Mouse (Mus musculus) forebrain, embryonic 14.5 days (tissue): ENCODE results near the gene Exoc3l4. TPM values are rescaled to one million over a fixed set of nuclear protein-coding genes. Genes with fewer than 3 reads are reported as not detected.

ENCODE experiments used
- ATAC-seq: fragments of 200-750 bp; cut with Nextera tagmentation; 2 replicates; pipeline ENCODE4 v1.8.0; 2017; ENCODE audit warnings: mild to moderate bottlenecking, moderate library complexity
- DNase-seq: peaks from one replicate; pipeline ENCODE4 v3.0.0-alpha.2; 2015; ENCODE audit warnings: low spot score
- H3K27ac ChIP-seq: fragments of 300-500 bp; sonication (generic); 2 replicates; pipeline ENCODE4 v1.5.1; 2014; ENCODE audit warnings: low read depth, mild to moderate bottlenecking, control low read depth, low read length, moderate library complexity
- H3K27me3 ChIP-seq: fragments of 300-500 bp; sonication (generic); replicated peaks from 2 replicates; pipeline ENCODE4 v1.6.1; 2014; ENCODE audit warnings: low read length, control low read depth, mixed read lengths; ENCODE audit not compliant: control insufficient read depth, insufficient read depth
- H3K36me3 ChIP-seq: fragments of 300-500 bp; sonication (generic); 2 replicates; pipeline ENCODE4 v1.6.1; 2014; ENCODE audit warnings: low read length, control low read depth; ENCODE audit not compliant: control insufficient read depth, insufficient read depth
- H3K4me1 ChIP-seq: fragments of 300-500 bp; sonication (generic); 2 replicates; pipeline ENCODE4 v1.6.1; 2014; ENCODE audit warnings: antibody characterized with exemption, low read length, control low read depth; ENCODE audit not compliant: control insufficient read depth, insufficient read depth
- H3K4me2 ChIP-seq: fragments of 300-500 bp; sonication (generic); 2 replicates; pipeline ENCODE4 v1.6.1; 2014; ENCODE audit warnings: mild to moderate bottlenecking, control low read depth, low read length
- H3K4me3 ChIP-seq: fragments of 300-500 bp; sonication (generic); 2 replicates; pipeline ENCODE4 v1.5.1; 2014; ENCODE audit warnings: low read depth, low read length, control low read depth
- H3K9ac ChIP-seq: fragments of 300-500 bp; sonication (generic); 2 replicates; pipeline ENCODE4 v1.6.1; 2014; ENCODE audit warnings: mild to moderate bottlenecking, low read length, control low read depth, moderate library complexity
- H3K9me3 ChIP-seq: fragments of 300-500 bp; sonication (generic); replicated peaks from 2 replicates; pipeline ENCODE4 v1.6.1; 2016; ENCODE audit warnings: low read length, control low read depth, mixed read lengths; ENCODE audit not compliant: control insufficient read depth
- WGBS: fragments of 180-500 bp; shearing (Covaris S2); extraction: QIAGEN DNeasy Blood & Tissue Kit; methylation state at CpG from one replicate; pipeline ENCODE4 v1.1.7; 2014; 5-methylcytosine and 5-hydroxymethylcytosine counted together
- polyA plus RNA-seq: library from polyadenylated mRNA; unstranded; fragments of >200 nt; fragmentation: Nextera tagmentation; extraction: Ambion mirVana; gene quantifications from 2 replicates; pipeline ENCODE4 v1.2.1, GENCODE M21; 2014

The Exoc3l4 gene
- polyA plus RNA-seq, 1 experiment from 2014 or later, result 2.7 TPM

DNA sequence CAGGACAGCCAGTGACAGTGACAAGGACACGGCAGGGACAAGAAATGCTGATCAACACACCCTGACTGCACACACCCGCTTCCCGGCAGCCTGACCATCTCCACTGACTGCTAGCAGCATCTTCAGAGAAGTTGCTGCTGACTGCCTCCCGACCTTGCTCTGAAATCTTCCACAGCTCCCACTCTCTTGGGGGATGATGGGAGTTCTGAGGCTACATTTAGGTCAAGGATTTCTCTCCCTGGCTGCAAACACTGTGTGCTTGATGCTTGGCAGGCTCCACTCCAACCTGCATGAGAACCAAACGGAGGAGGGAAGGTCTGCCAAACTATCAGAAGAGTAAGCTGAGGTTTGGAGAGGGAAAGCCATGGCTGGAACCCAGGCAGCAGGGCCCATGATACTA lies 19.8 kb upstream of the Exoc3l4 start:
- H3K27ac ChIP-seq, result no peak overlapping the region
- WGBS, result 71% methylated on average over 5 of the region's 5 CpGs
- H3K4me1 ChIP-seq, result no peaks in the 10 kb centered on the region
- H3K27me3 ChIP-seq, result no peaks in the 10 kb centered on the region
- no peaks in the 10 kb centered on the region for H3K9me3 ChIP-seq
- no peak for ATAC-seq
- no peaks in the 10 kb centered on the region for H3K36me3 ChIP-seq
- H3K9ac ChIP-seq, result no peak overlapping the region
- no peak overlapping the region for H3K4me3 ChIP-seq
- DNase-seq, result no peak
- H3K4me2 ChIP-seq, result no peak overlapping the region

DNA sequence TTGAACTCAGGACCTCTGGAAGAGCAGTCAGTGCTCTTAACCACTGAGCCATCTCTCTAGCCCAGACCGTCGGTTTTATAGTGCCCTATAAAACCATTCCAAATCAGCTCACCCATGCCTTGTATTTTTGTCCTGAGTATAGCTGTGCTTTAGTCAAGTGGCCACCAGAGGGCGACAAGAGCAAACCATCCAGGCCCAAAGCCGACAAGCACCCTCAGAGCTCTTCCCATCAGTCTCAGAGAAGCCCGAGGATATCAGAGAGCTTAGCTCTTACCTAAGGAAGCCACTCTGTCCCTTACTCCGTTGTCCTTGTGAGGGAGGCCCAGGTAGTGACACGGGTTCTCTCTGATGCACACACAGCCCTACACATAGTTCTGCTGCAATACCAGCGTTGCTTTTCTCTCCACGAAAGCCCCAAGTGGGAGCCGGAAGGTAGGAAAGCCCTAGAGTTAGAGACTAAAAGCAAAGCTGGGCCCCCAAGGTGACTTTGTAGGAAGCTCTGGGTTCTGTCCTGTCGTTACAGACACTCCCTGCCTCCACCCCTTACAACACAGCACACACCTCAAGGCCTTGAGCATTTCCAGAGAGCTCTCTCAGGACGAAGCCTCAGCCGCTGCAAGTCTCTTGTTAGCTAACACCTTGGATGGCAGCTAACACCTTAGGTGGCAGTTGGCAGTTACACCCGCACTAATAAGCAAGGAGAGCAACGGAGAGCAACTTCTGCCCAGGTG lies 15.2 kb upstream of the Exoc3l4 start:
- ATAC-seq (peak; percentile 62), DNase-seq (peak; percentile 89)
- Histone ChIP-seq H3K27ac (no peak overlapping the region), H3K9ac (no peak overlapping the region), H3K27me3 (peaks cover 7% of the 10 kb centered on the region; the same call in 1 of the 2 replicates), H3K4me2 (no peak overlapping the region), H3K4me1 (no peaks in the 10 kb centered on the region), H3K4me3 (no peak overlapping the region), H3K36me3 (no peaks in the 10 kb centered on the region), H3K9me3 (no peaks in the 10 kb centered on the region)
- WGBS, result 23% methylated on average over 15 of the region's 15 CpGs

DNA sequence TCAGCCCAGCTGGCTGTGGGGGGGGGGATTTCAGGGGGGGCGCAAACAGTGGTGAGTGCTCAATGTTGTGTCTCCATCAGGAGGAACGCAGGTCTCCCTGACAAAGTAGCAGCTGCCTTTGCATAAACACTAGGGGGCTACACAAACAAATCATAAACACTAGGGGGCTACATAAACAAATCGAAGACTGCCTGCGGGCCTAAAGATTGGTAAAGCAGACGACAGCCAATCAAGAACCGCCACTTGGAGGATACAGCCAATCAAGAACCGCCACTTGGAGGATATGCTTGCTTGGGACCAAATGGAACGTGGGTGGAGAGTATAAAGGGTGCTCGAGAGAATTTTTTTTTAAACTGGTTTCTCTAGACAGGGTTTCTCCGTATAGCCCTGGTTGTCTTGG lies 11.9 kb upstream of the Exoc3l4 start:
- no peak overlapping the region for H3K27ac ChIP-seq
- whole genome bisulfite sequencing, result 70% methylated on average over 10 of the region's 10 CpGs
- no peak overlapping the region for H3K4me3 ChIP-seq
- H3K4me2 ChIP-seq, result no peak overlapping the region
- DNase-seq, result no peak
- 0 out of 2 replicates have a peak, but pooled peaks cover 6% of the 10 kb centered on the region for H3K4me1 ChIP-seq
- H3K36me3 ChIP-seq, result no peaks in the 10 kb centered on the region
- no peak for ATAC-seq
- no peak overlapping the region for H3K9ac ChIP-seq
- H3K9me3 ChIP-seq, result no peaks in the 10 kb centered on the region
- H3K27me3 ChIP-seq, result peaks cover 15% of the 10 kb centered on the region; the same call in 1 of the 2 replicates

DNA sequence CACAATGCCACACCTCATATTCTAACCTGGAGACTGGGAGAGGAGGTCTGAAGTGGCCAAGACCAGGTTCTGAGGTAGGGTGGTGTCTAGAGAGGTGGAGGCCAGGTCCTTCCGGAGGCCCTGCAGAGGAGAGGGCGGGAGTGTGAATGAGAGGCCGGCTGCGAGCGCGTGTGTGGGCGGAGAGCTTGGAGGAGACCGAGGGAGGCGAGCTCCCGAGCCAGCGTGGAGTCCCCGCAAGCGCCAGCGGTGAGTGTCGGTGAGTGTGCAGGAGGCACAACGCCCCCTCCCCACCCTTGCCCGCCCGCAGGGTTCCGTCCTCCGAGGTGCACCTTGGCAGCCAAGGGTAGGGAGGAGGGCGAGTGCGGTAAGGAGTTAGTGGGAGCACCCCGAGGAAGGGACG lies 10.2 kb upstream of the Exoc3l4 start, which contains the start of gene Lbhd2:
Gene Lbhd2 (plus strand): TSS at position 188 of the 400 bp plus-strand sequence.
- H3K27me3 ChIP-seq, result peaks cover 15% of the 10 kb centered on the region; the same call in 1 of the 2 replicates
- ATAC-seq, result no peak
- H3K4me1 ChIP-seq, result 0 out of 2 replicates have a peak, but pooled peaks cover 7% of the 10 kb centered on the region
- no peak within 1 kb of the TSS for H3K4me3 ChIP-seq
- no peaks in the 10 kb centered on the region for H3K36me3 ChIP-seq
- no peaks in the 10 kb centered on the region for H3K9me3 ChIP-seq
- no peak within 1 kb of the TSS for H3K9ac ChIP-seq
- 6% methylated on average over 23 of the region's 24 CpGs for WGBS
- H3K27ac ChIP-seq, result no peak within 1 kb of the TSS
- DNase-seq, result no peak
- H3K4me2 ChIP-seq, result peak within 1 kb of the TSS; percentile 30; the same call in 1 of the 2 replicates

DNA sequence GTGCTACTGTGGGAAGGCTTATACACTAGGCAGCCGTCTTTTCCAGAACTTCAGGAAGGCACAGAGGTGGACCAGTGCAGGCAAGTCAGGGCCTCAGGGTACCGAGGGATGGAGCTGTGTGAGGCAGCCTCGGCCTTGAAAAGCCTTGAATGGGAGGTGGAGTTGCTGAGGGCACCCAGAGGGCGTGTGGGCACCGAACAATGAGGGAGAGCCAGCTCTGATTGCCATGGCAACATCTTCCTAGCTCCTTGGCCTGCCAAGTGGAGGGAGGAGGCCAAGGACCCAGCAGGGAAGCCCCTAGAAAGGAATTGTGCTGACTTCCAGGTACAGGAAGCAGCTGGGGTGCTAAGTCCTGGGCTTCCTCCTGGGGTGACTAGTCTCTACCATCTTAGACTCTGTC lies 7.2 kb upstream of the Exoc3l4 start:
- Histone ChIP-seq H3K27ac (no peak overlapping the region), H3K27me3 (peaks cover 15% of the 10 kb centered on the region; the same call in 1 of the 2 replicates), H3K36me3 (no peaks in the 10 kb centered on the region), H3K4me1 (peaks cover 14% of the 10 kb centered on the region; the same call in 1 of the 2 replicates), H3K9me3 (no peaks in the 10 kb centered on the region), H3K4me2 (no peak overlapping the region), H3K4me3 (no peak overlapping the region), H3K9ac (no peak overlapping the region)
- ATAC-seq (peak; percentile 22; the same call in 1 of the 2 replicates), DNase-seq (peak; percentile 72)
- WGBS, result 6% methylated on average over 5 of the region's 5 CpGs

DNA sequence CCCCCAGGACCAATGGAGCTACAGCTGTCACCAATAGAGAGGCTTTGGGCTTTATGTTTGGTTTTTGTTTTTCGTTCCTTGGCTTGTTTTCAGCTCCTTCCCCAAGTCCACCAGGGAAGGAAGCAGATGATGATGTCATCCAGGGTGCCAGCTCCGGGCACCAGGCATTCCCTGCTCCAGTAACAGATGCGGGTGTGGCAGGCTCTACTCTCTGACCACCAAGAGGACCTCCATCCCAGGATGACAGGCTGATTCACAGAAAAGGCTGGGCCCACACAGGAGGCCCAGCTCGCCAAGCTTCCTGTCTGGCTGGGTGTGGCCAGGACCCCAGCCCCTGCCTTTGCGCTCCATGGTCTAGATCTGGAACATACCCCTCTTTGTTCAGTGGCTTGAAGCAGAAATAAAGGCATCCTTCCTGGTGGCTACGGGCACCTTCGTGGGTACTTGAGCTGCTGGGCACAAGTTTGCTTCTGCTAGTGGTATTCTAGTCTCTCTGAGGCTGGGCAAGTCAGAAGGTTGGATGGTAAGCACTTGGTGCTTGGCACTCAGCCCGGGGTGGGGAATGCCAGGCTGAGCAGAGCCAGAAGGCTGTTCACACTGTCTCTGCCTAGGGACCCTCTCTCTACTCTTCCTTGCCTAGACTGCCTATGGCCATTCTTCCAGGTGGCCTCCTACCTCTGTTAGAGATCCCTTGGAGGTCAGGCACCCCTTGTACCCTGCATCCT lies 5.0 kb upstream of the Exoc3l4 start:
- Histone ChIP-seq H3K4me3 (no peak overlapping the region), H3K9ac (no peak overlapping the region), H3K4me2 (no peak overlapping the region), H3K9me3 (no peaks in the 10 kb centered on the region), H3K27ac (no peak overlapping the region), H3K36me3 (no peaks in the 10 kb centered on the region), H3K4me1 (peaks cover 13% of the 10 kb centered on the region), H3K27me3 (0 out of 2 replicates have a peak, but pooled peaks cover 6% of the 10 kb centered on the region)
- DNase-seq (no peak), ATAC-seq (no peak)
- WGBS, result 78% methylated on average over 8 of the region's 8 CpGs

DNA sequence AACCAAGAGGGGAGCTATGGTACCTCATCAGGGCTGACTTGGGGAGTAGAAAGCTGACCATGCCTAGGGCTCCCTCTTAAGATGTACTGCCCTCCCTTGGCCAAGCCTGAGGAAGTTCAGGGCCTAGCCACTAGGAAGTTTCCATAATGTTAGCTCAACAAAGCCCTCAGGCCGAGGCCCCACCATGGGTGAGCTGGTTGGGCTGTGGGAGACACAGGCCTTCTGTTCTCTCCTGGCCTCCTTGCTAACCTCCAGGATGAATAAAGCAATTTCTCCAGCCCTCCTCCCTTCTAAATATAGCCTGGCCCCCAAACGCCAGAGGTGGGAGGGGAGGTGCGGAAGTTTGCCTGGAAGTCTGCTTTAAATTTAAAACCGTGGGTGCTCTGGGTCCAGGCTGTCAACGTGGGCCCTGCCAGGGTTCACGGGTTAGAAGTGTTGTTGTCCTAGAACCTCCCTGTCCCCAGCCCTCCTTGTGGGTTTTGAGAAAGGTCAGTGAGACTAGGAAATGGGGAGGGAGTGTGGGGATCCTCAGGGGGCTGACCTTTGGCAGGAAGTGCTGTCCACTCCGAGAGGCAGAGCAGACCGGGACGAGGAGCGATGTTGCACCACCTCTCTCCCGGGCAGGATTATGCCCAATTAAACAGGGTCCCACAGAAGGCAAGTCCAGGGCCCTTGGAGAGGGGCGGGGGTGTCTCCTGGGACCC lies 4.1 kb upstream of the Exoc3l4 start:
- H3K36me3 ChIP-seq, result no peaks in the 10 kb centered on the region
- ATAC-seq, result no peak
- WGBS, result 24% methylated on average over 12 of the region's 12 CpGs

DNA sequence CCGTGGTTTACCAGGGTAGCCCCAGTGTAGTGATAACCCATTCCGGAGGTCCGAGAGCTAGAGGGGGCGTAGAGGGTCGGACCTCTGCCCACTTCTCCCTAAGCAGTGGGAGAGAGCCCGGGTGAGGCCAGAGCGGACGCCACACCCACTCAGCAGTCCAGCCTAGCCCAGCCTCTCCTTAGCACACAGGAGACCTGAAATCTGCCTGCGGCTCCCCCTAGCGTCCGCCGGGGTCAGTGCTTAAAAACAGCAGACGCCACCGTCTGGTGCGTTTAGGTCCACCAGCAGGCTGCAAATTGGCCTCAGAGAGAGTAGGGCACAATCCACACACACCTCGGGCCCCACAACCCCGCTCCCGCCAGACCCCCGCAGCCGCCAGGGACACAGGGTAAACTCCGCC lies 3.5 kb upstream of the Exoc3l4 start:
- H3K9me3 ChIP-seq, result no peaks in the 10 kb centered on the region
- H3K27me3 ChIP-seq, result no peaks in the 10 kb centered on the region
- WGBS, result 1% methylated on average over 21 of the region's 21 CpGs
- peak; percentile 91 for DNase-seq
- H3K4me2 ChIP-seq, result peak overlapping the region; percentile 40
- H3K27ac ChIP-seq, result no peak overlapping the region
- peaks cover 18% of the 10 kb centered on the region for H3K4me1 ChIP-seq
- peak; percentile 81 for ATAC-seq
- peak overlapping the region; percentile 46; the same call in 1 of the 2 replicates for H3K9ac ChIP-seq
- peak overlapping the region; percentile 20 for H3K4me3 ChIP-seq
- no peaks in the 10 kb centered on the region for H3K36me3 ChIP-seq

More for the DNA sequence above, 4.1 kb upstream of the Exoc3l4 start:
- H3K27ac ChIP-seq, result no peak overlapping the region
- peak overlapping the region; percentile 20 for H3K4me3 ChIP-seq
- H3K27me3 ChIP-seq, result no peaks in the 10 kb centered on the region
- H3K9ac ChIP-seq, result peak overlapping the region; percentile 46; the same call in 1 of the 2 replicates
- H3K4me1 ChIP-seq, result peaks cover 18% of the 10 kb centered on the region
- no peaks in the 10 kb centered on the region for H3K9me3 ChIP-seq
- DNase-seq, result no peak
- peak overlapping the region; percentile 40 for H3K4me2 ChIP-seq
